Mouse (Mus musculus) liver, embryonic 11.5 days (tissue): ENCODE data around the gene Runx2. TPM values are rescaled to one million over a fixed set of nuclear protein-coding genes. Genes with fewer than 3 reads are reported as not detected.

Experiments used
- ATAC-seq: fragments of 200-750 bp; cut with Nextera tagmentation; replicated peaks from 2 replicates; pipeline ENCODE4 v1.8.0; 2017; ENCODE audit warnings: moderate number of reproducible peaks, mild to moderate bottlenecking, moderate TSS enrichment, moderate library complexity; ENCODE audit not compliant: low FRiP score
- DNase-seq: peaks from one replicate; pipeline ENCODE4 v3.0.0-alpha.2; 2017; ENCODE audit warnings: low spot score
- H3K27ac ChIP-seq: fragments of 300-500 bp; sonication (generic); 2 replicates; pipeline ENCODE4 v1.5.1; 2014; ENCODE audit warnings: mild to moderate bottlenecking, low read depth, low read length, control low read depth
- H3K27me3 ChIP-seq: fragments of 300-500 bp; sonication (generic); replicated peaks from 2 replicates; pipeline ENCODE4 v1.6.1; 2014; ENCODE audit warnings: low read length, mixed read lengths; ENCODE audit not compliant: control insufficient read depth, insufficient read depth
- H3K36me3 ChIP-seq: fragments of 300-500 bp; sonication (generic); 2 replicates; pipeline ENCODE4 v1.6.1; 2014; ENCODE audit warnings: mild to moderate bottlenecking, low read length, moderate library complexity, mixed read lengths; ENCODE audit not compliant: control insufficient read depth, insufficient read depth
- H3K4me1 ChIP-seq: fragments of 300-500 bp; sonication (generic); replicated peaks from 2 replicates; pipeline ENCODE4 v1.6.1; 2014; ENCODE audit warnings: low read length, mixed read lengths; ENCODE audit not compliant: control insufficient read depth, insufficient read depth
- H3K4me2 ChIP-seq: fragments of 300-500 bp; sonication (generic); 2 replicates; pipeline ENCODE4 v1.6.1; 2014; ENCODE audit warnings: mild to moderate bottlenecking, control low read depth, moderate library complexity
- H3K4me3 ChIP-seq: fragments of 300-500 bp; sonication (generic); 2 replicates; pipeline ENCODE4 v1.5.1; 2014; ENCODE audit warnings: low read depth, low read length, control low read depth
- H3K9ac ChIP-seq: fragments of 300-500 bp; sonication (generic); 2 replicates; pipeline ENCODE4 v1.6.1; 2014; ENCODE audit warnings: low read depth, low read length, control low read depth
- H3K9me3 ChIP-seq: fragments of 300-500 bp; sonication (generic); 2 replicates; pipeline ENCODE4 v1.6.1; 2016; ENCODE audit warnings: low read length, inconsistent platforms, mixed read lengths; ENCODE audit not compliant: control insufficient read depth
- WGBS: fragments of 180-500 bp; shearing (Covaris S2); extraction: QIAGEN DNeasy Blood & Tissue Kit; methylation state at CpG from one replicate; pipeline ENCODE4 v1.1.7; 2014; 5-methylcytosine and 5-hydroxymethylcytosine counted together
- polyA plus RNA-seq: library from polyadenylated mRNA; unstranded; fragments of >200 nt; fragmentation: Nextera tagmentation; extraction: Ambion mirVana; gene quantifications from 2 replicates; pipeline ENCODE4 v1.2.1, GENCODE M21; 2014

Gene Runx2
- polyA plus RNA-seq, 1 experiment from 2014 or later, result 1.7 TPM

GRCm38 (mm10) chr17:44714116-44714515 is 100.5 kb downstream of the Runx2 start:
- H3K4me3 ChIP-seq, result no peak overlapping the region

GRCm38 (mm10) chr17:44713404-44713803 is 101.2 kb downstream of the Runx2 start:
- Histone ChIP-seq H3K9ac (no peak overlapping the region), H3K4me3 (no peak overlapping the region), H3K4me2 (no peak overlapping the region), H3K4me1 (no peaks in the 10 kb centered on the region), H3K27me3 (no peaks in the 10 kb centered on the region), H3K36me3 (no peaks in the 10 kb centered on the region), H3K27ac (no peak overlapping the region), H3K9me3 (no peaks in the 10 kb centered on the region)
- ATAC-seq, result no peak
- 82% methylated on average over 8 of the region's 8 CpGs for WGBS
- DNase-seq, result no peak

More at GRCm38 (mm10) chr17:44714116-44714515, 100.5 kb downstream of the Runx2 start:
- Histone ChIP-seq H3K27ac (no peak overlapping the region), H3K4me2 (no peak overlapping the region), H3K9ac (no peak overlapping the region), H3K4me1 (no peaks in the 10 kb centered on the region), H3K9me3 (no peaks in the 10 kb centered on the region), H3K27me3 (no peaks in the 10 kb centered on the region), H3K36me3 (no peaks in the 10 kb centered on the region)
- DNase-seq, result no peak
- WGBS, result 85% methylated on average over 4 of the region's 4 CpGs
- ATAC-seq, result no peak

- no peaks in the 10 kb centered on the region for H3K27me3 ChIP-seq
- no peak overlapping the region for H3K27ac ChIP-seq
- H3K4me3 ChIP-seq, result no peak overlapping the region
- DNase-seq (no peak), ATAC-seq (no peak)
- H3K9me3 ChIP-seq, result no peaks in the 10 kb centered on the region
- H3K9ac ChIP-seq, result no peak overlapping the region
- H3K4me2 ChIP-seq, result no peak overlapping the region
- H3K36me3 ChIP-seq, result no peaks in the 10 kb centered on the region
- WGBS, result 65% methylated on average over 11 of the region's 11 CpGs
- H3K4me1 ChIP-seq, result no peaks in the 10 kb centered on the region
Measured at GRCm38 (mm10) chr17:44709516-44710252, 104.9 kb downstream of the Runx2 start.

DNA sequence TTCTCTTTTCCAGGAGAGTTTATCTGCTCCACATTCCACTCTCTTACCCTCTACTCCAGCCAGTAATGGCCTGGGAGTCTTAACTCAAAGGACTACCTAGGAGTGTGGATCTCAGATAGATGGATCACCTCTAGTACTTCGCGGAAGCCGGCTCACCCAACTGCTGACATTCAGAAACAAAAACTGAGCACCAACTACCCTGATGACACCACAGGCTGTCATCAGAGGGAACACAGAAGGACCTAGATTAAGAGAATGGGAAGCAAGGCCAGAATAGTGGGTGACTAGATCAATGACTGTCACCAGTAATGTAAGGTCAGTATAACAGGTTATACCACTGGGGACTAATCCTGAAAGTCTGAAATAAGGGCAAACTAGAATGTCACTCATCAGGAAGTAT is 106.6 kb downstream of the Runx2 start:
- Histone ChIP-seq H3K27ac (no peak overlapping the region), H3K4me2 (no peak overlapping the region), H3K36me3 (no peaks in the 10 kb centered on the region), H3K4me3 (no peak overlapping the region), H3K9ac (no peak overlapping the region), H3K27me3 (no peaks in the 10 kb centered on the region), H3K9me3 (no peaks in the 10 kb centered on the region), H3K4me1 (no peaks in the 10 kb centered on the region)
- ATAC-seq (no peak), DNase-seq (no peak)
- 89% methylated on average over 3 of the region's 3 CpGs for WGBS

GRCm38 (mm10) chr17:44706531-44706930 is 108.1 kb downstream of the Runx2 start:
- no peaks in the 10 kb centered on the region for H3K4me1 ChIP-seq
- no peaks in the 10 kb centered on the region for H3K9me3 ChIP-seq
- no peaks in the 10 kb centered on the region for H3K27me3 ChIP-seq
- no peaks in the 10 kb centered on the region for H3K36me3 ChIP-seq
- no peak overlapping the region for H3K4me2 ChIP-seq
- DNase-seq, result no peak
- 78% methylated on average over 10 of the region's 10 CpGs for WGBS
- ATAC-seq, result no peak
- no peak overlapping the region for H3K27ac ChIP-seq
- H3K4me3 ChIP-seq, result no peak overlapping the region
- no peak overlapping the region for H3K9ac ChIP-seq

DNA sequence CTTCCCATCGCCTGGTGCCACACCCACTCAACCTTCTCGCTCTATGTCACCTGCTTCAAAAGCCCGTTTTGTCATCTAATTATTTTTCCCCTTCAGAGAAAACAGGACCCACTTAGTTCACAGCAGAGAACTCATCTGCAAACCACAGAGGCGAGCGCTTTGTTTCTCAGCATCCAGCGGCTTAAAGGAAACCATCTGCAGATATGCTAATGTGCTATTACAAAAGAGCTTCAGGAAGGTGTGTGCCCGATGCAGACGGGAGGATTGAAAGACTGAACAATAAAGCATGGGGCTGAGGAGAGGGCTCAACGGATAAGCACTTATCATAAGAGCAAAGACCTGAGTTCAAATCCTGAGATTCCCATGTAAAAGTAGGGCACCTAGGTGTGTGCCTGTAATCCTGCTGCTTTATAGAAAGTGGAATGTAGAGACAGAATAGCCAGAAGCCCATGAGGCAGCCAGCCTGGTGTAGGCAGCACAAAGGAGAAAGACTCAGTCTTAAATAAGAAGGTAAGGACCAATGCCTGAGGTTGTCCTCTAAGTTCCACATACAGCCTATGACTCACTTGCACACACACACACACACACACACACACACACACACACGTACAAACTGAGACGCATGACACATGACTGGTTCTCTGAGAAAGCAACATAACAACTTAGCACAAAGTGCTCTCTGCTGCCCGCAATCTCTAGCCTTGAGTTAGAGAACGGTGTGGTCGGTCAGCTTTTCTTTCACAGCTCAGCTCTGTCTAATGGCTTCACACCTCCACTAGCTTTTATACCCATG is 111.9 kb downstream of the Runx2 start:
- Histone ChIP-seq H3K4me1 (no peaks in the 10 kb centered on the region), H3K9me3 (no peaks in the 10 kb centered on the region), H3K27me3 (no peaks in the 10 kb centered on the region), H3K4me2 (no peak overlapping the region), H3K27ac (no peak overlapping the region), H3K9ac (no peak overlapping the region), H3K4me3 (no peak overlapping the region), H3K36me3 (no peaks in the 10 kb centered on the region)
- ATAC-seq (no peak), DNase-seq (no peak)
- WGBS, result 67% methylated on average over 14 of the region's 14 CpGs

DNA sequence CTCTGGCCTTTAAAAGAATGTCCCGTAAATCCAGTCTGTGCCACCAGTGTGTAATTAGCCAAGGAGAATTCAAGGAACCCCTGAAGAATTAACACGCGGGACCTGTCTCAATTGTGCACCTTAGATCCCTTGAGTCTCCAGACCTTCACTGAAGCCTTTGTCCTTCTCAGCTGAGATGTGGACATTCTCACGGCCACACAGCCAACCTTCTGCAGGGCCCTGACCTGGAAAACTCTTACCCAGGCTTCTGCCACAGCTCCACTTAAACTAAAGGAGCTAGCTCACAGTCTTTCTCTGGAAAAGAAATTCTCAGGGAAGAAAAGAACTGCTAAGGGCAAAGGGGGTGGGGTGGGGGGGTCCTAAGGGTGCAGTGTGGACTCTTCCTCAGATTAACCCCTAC is 113.1 kb downstream of the Runx2 start:
- H3K36me3 ChIP-seq, result no peaks in the 10 kb centered on the region
- H3K4me1 ChIP-seq, result no peaks in the 10 kb centered on the region
- no peak overlapping the region for H3K9ac ChIP-seq
- H3K27me3 ChIP-seq, result no peaks in the 10 kb centered on the region
- H3K27ac ChIP-seq, result no peak overlapping the region
- H3K4me2 ChIP-seq, result no peak overlapping the region
- no peak for DNase-seq
- no peaks in the 10 kb centered on the region for H3K9me3 ChIP-seq
- 87% methylated on average over 4 of the region's 4 CpGs for WGBS
- ATAC-seq, result no peak
- no peak overlapping the region for H3K4me3 ChIP-seq

GRCm38 (mm10) chr17:44700326-44700725 is 114.3 kb downstream of the Runx2 start:
- ATAC-seq (no peak), DNase-seq (no peak)
- 81% methylated on average over 1 of the region's 1 CpGs for WGBS
- H3K9me3 ChIP-seq, result no peaks in the 10 kb centered on the region
- no peaks in the 10 kb centered on the region for H3K4me1 ChIP-seq
- H3K4me3 ChIP-seq, result no peak overlapping the region
- no peak overlapping the region for H3K27ac ChIP-seq
- H3K36me3 ChIP-seq, result no peaks in the 10 kb centered on the region
- no peak overlapping the region for H3K4me2 ChIP-seq
- H3K27me3 ChIP-seq, result no peaks in the 10 kb centered on the region
- no peak overlapping the region for H3K9ac ChIP-seq

GRCm38 (mm10) chr17:44697053-44697452 is 117.5 kb downstream of the Runx2 start:
- no peak for ATAC-seq
- DNase-seq, result no peak
- 85% methylated on average over 10 of the region's 10 CpGs for WGBS

More at GRCm38 (mm10) chr17:44697053-44697452, 117.5 kb downstream of the Runx2 start:
- no peak overlapping the region for H3K9ac ChIP-seq
- H3K36me3 ChIP-seq, result no peaks in the 10 kb centered on the region
- no peaks in the 10 kb centered on the region for H3K9me3 ChIP-seq
- H3K27ac ChIP-seq, result no peak overlapping the region
- H3K27me3 ChIP-seq, result no peaks in the 10 kb centered on the region
- no peak overlapping the region for H3K4me2 ChIP-seq
- no peak overlapping the region for H3K4me3 ChIP-seq
- H3K4me1 ChIP-seq, result no peaks in the 10 kb centered on the region
